Mouse (Mus musculus) right cerebral cortex, postnatal 25 days (tissue): Measurements from ENCODE around the gene Padi6.

ENCODE experiments used
- DNase-seq: peaks from one replicate; pipeline ENCODE4 v3.0.0; 2022

The Padi6 gene

GRCm38 (mm10) chr4:140747978-140748377 is 5.5 kb upstream of the Padi6 start:
- DNase-seq: no peak

DNA sequence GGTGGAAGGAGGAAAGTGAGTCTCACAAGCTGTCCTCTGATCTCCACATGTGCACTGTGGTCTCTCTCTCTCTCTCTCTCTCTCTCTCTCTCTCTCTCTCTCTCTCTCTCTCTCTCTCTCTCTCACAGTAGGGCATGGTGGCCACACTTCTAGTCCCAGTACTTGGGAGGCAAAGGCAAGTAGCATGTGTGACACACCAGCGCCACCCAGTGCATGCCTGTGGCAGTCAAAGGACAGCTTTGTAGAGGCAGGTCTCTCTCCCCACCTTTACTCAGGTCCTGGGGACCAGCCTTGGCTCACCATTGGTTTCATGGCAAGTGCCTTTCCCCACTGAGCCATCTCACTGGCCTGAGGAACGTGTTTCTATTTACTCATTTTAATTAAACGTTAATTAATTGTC is 2.2 kb upstream of the Padi6 start:
- peak; percentile 40 for DNase-seq

GRCm38 (mm10) chr4:140743086-140743485 is 643 bp upstream of the Padi6 start:
- no peak for DNase-seq

GRCm38 (mm10) chr4:140741401-140741800 is 1.0 kb downstream of the Padi6 start:
- no peak for DNase-seq

DNA sequence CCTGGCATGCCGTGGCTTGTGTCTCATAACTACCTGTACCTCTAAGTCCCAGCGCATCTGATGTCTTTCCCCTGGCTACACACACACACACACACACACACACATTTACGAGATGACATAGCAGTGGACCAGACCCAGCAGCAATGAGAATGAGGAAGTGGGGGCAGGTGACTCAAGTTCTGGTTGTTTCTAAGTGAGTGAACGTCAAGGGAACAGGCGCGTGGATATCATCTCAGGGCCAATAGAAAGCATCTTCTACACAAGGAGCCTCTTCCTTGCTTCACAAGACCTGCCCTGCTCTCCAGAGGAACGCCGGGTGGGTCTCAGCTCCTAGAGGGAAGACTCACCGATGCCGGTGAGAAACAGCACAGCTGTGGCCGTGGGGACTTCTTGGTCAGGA is 1.8 kb downstream of the Padi6 start:
- no peak for DNase-seq

- no peak for DNase-seq
These were observed 9.6 kb downstream of the Padi6 start for GRCm38 (mm10) chr4:140732871-140733270.

- no peak for DNase-seq
These were observed 10.8 kb downstream of the Padi6 start for GRCm38 (mm10) chr4:140731654-140732053.

DNA sequence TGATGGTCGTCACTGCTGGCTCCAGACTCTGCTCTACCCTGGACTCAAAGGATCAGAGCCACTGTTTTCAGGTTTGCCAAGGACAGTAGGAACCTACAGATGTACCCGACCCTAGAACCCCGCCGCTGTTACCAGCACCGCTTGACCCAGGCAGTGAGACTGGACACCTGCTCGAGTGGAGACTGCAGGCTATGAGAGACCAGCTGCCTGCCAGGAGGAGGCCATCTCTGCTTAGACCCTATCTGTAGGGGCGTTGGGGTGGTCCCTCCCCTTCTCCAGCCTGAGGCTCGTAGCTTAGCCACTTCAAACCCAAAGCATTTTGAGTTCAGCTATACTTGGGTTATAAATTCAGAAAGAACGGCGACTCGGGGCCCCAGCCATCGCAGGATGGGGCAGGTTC is 15.5 kb downstream of the Padi6 start:
- DNase-seq: no peak

- peak; percentile 30 for DNase-seq
These were observed 17.7 kb downstream of the Padi6 start for GRCm38 (mm10) chr4:140724739-140725138.

DNA sequence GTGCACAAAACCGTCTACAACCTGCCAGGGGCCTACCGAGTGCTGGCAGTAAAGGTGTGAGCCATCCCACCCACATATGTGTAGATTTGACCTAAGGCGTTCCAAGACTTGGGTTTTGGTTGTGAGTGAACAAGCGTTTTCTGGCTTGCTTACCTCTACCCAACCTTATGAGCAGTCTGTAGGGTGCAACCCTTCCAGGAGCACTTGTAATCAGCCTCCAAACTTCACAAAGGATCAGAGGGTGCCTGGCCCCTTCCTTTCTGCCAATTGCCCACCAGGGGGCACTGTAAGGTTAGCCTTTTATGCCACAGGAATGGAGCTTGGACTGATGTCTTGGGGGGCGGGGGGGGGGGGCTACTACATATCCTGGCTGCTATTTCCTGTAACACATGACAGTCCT is 18.6 kb downstream of the Padi6 start:
- no peak for DNase-seq

- no peak for DNase-seq
These were observed 19.3 kb downstream of the Padi6 start for GRCm38 (mm10) chr4:140723192-140723591.

GRCm38 (mm10) chr4:140722710-140723109 is 19.7 kb downstream of the Padi6 start:
- no peak for DNase-seq

DNA sequence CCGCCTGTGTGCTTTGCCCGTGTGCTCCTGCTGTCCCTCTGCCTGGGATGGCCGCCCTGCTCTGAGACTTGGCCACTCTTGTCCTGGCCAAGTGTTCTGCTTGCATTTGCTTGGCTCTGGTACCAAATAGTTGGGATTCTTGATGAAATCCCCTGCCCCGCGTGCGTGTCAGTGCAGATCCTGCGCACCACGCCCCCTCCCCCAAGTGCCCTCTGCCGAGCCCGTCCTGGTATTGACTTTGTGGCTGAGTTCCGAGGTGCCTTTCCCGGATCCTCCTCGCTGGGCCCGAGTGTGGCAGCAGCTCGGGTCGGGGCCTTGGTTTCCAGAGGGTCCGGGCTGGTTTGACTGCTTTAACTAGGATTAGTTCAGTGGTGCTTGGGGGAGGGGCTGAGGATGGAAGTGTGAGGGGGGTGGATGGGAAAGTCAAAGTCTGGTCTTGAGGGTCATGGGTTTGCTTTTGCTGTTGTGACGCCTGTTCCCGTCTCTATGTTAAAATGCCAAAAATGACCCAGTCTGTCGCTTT is 20.4 kb downstream of the Padi6 start:
- DNase-seq: no peak

GRCm38 (mm10) chr4:140720091-140720490 is 22.4 kb downstream of the Padi6 start:
- DNase-seq: no peak

- no peak for DNase-seq
These were observed 24.0 kb downstream of the Padi6 start for GRCm38 (mm10) chr4:140718436-140718835.

DNA sequence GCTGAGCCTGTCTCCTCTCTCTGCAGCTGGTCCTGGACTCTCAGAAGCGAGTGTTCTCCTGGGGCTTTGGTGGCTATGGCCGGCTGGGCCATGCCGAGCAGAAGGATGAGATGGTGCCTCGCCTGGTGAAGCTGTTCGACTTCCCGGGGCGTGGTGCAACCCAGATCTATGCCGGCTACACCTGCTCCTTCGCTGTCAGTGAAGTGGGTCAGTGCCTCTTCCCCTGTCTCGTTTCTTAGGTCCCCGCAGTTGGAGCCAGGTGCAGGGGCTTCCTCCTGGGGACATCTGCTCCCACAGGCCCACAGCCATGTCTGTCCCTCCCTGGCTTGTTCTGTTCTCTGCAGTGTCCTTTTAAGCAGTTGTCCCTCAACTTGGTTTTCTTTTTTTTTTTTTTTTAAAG is 25.4 kb downstream of the Padi6 start:
- DNase-seq: no peak

DNA sequence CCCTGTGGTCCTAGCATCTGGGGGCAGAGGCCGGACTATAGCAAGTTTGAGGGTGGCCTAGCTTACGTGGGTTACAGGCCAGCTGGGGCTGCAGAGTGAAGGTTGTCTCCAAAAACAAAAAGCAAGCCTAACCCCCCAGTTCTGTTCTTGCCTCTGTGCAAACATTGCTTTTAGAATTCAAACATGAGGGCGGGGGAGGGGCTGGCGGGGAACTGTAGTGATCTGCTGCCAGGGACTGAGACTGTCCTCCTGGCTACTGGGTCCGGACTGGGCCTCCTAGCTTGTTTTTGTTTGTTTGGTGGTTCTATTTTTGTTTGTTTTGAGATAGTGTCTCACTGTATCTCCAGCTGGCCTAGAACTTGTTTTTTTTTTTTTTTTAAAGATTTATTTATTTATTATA is 27.9 kb downstream of the Padi6 start:
- DNase-seq: no peak

- peak; percentile 94 for DNase-seq
These were observed 28.7 kb downstream of the Padi6 start for GRCm38 (mm10) chr4:140713480-140714365.

- no peak for DNase-seq
These were observed 31.1 kb downstream of the Padi6 start for GRCm38 (mm10) chr4:140711360-140711759.

- DNase-seq: no peak
These were observed 31.7 kb downstream of the Padi6 start for GRCm38 (mm10) chr4:140710781-140711180.

DNA sequence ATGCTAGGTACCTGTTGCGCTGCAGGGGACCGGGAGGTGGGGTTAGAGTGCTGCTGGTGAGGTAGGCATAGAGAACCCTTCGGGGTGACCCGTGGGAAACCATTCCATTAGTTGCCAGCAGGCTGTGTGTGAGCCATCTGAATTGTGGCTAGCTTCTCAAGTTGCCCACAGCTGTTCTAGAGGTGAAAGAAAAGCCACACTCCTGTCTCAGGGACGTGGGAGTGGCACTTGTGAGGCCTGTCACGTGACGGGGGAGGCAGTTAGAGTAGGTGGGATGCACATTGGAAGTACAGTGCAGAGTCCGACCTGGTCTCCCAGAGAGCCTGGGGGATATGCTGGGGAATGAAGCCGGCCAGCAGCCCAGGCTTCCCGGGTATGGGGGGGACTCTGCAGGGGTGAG is 32.8 kb downstream of the Padi6 start:
- DNase-seq: no peak

GRCm38 (mm10) chr4:140709111-140709510 is 33.3 kb downstream of the Padi6 start:
- no peak for DNase-seq

GRCm38 (mm10) chr4:140708297-140708927 is 34.0 kb downstream of the Padi6 start:
- DNase-seq: no peak

GRCm38 (mm10) chr4:140707615-140708014 is 34.8 kb downstream of the Padi6 start:
- DNase-seq: no peak
